Mouse (Mus musculus) stomach, embryonic 16.5 days (tissue): ENCODE results near the gene Jade1. TPM values are rescaled to one million over a fixed set of nuclear protein-coding genes. Genes with fewer than 3 reads are reported as not detected.

Experiments
- ATAC-seq: fragments of 200-750 bp; cut with Nextera tagmentation; 2 replicates; pipeline ENCODE4 v1.8.0; 2017; ENCODE audit warnings: moderate number of reproducible peaks, moderate TSS enrichment; ENCODE audit not compliant: insufficient read depth, low FRiP score
- H3K27ac ChIP-seq: fragments of 300-500 bp; sonication (generic); 2 replicates; pipeline ENCODE4 v1.5.1; 2014; ENCODE audit warnings: low read length
- H3K27me3 ChIP-seq: fragments of 300-500 bp; sonication (generic); 2 replicates; pipeline ENCODE4 v1.6.1; 2014; ENCODE audit warnings: low read length, control low read depth, mixed read lengths; ENCODE audit not compliant: control insufficient read depth, insufficient read depth
- H3K36me3 ChIP-seq: fragments of 300-500 bp; sonication (generic); 2 replicates; pipeline ENCODE4 v1.6.1; 2014; ENCODE audit warnings: low read length; ENCODE audit not compliant: control insufficient read depth, insufficient read depth
- H3K4me1 ChIP-seq: fragments of 300-500 bp; sonication (generic); 2 replicates; pipeline ENCODE4 v1.6.1; 2014; ENCODE audit warnings: low read length, control low read depth, mixed read lengths; ENCODE audit not compliant: control insufficient read depth, insufficient read depth
- H3K4me2 ChIP-seq: fragments of 300-500 bp; sonication (generic); 2 replicates; pipeline ENCODE4 v1.6.1; 2014; ENCODE audit warnings: low read depth, low read length, mixed read lengths
- H3K4me3 ChIP-seq: fragments of 300-500 bp; sonication (generic); replicated peaks from 2 replicates; pipeline ENCODE4 v1.5.1; 2014; ENCODE audit warnings: mild to moderate bottlenecking, low read length
- H3K9ac ChIP-seq: fragments of 300-500 bp; sonication (generic); 2 replicates; pipeline ENCODE4 v1.6.1; 2014; ENCODE audit warnings: low read length
- H3K9me3 ChIP-seq: fragments of 300-500 bp; sonication (generic); replicated peaks from 2 replicates; pipeline ENCODE4 v1.6.1; 2016; ENCODE audit warnings: low read length, control low read depth; ENCODE audit not compliant: control insufficient read depth
- WGBS: fragments of 180-500 bp; shearing (Covaris S2); extraction: QIAGEN DNeasy Blood & Tissue Kit; methylation state at CpG from one replicate; pipeline ENCODE4 v1.1.7; 2014; 5-methylcytosine and 5-hydroxymethylcytosine counted together
- polyA plus RNA-seq: library from polyadenylated mRNA; unstranded; fragments of >200 nt; fragmentation: Nextera tagmentation; extraction: Ambion mirVana; gene quantifications from 2 replicates; pipeline ENCODE4 v1.2.1, GENCODE M21; 2015

The Jade1 gene
- polyA plus RNA-seq, 1 experiment from 2014 or later, result 11.6 TPM

GRCm38 (mm10) chr3:41605601-41606329 is 50.2 kb downstream of the Jade1 start:
- ATAC-seq, result peak; percentile 20; the same call in 1 of the 2 replicates
- Histone ChIP-seq H3K4me1 (0 out of 2 replicates have a peak, but pooled peaks cover 6% of the 10 kb centered on the region), H3K4me2 (no peak overlapping the region), H3K36me3 (peaks cover 20% of the 10 kb centered on the region; the same call in 1 of the 2 replicates), H3K4me3 (no peak overlapping the region), H3K9ac (no peak overlapping the region), H3K27me3 (no peaks in the 10 kb centered on the region), H3K27ac (no peak overlapping the region), H3K9me3 (no peaks in the 10 kb centered on the region)
- 85% methylated on average over 13 of the region's 13 CpGs for WGBS

GRCm38 (mm10) chr3:41606330-41606664 is 50.8 kb downstream of the Jade1 start:
- ATAC-seq, result no peak
- no peaks in the 10 kb centered on the region for H3K9me3 ChIP-seq
- H3K27me3 ChIP-seq, result no peaks in the 10 kb centered on the region
- 0 out of 2 replicates have a peak, but pooled peaks cover 6% of the 10 kb centered on the region for H3K4me1 ChIP-seq
- no peak overlapping the region for H3K9ac ChIP-seq
- H3K4me3 ChIP-seq, result no peak overlapping the region
- peaks cover 23% of the 10 kb centered on the region; the same call in 1 of the 2 replicates for H3K36me3 ChIP-seq
- 83% methylated on average over 4 of the region's 4 CpGs for WGBS
- no peak overlapping the region for H3K4me2 ChIP-seq
- H3K27ac ChIP-seq, result no peak overlapping the region

GRCm38 (mm10) chr3:41607050-41607449 is 51.5 kb downstream of the Jade1 start:
- Histone ChIP-seq H3K9me3 (peaks cover 2% of the 10 kb centered on the region; the same call in 1 of the 2 replicates), H3K27me3 (no peaks in the 10 kb centered on the region), H3K4me2 (no peak overlapping the region), H3K9ac (no peak overlapping the region), H3K4me1 (0 out of 2 replicates have a peak, but pooled peaks cover 6% of the 10 kb centered on the region), H3K27ac (no peak overlapping the region), H3K4me3 (no peak overlapping the region), H3K36me3 (peaks cover 31% of the 10 kb centered on the region)
- 92% methylated on average over 9 of the region's 9 CpGs for WGBS
- ATAC-seq, result no peak

- Histone ChIP-seq H3K4me1 (0 out of 2 replicates have a peak, but pooled peaks cover 6% of the 10 kb centered on the region), H3K27me3 (no peaks in the 10 kb centered on the region), H3K4me3 (no peak overlapping the region), H3K9ac (no peak overlapping the region), H3K27ac (no peak overlapping the region), H3K4me2 (no peak overlapping the region), H3K9me3 (peaks cover 4% of the 10 kb centered on the region; the same call in 1 of the 2 replicates), H3K36me3 (peaks cover 34% of the 10 kb centered on the region)
- 82% methylated on average over 8 of the region's 8 CpGs for WGBS
- ATAC-seq, result no peak
Measured at GRCm38 (mm10) chr3:41607467-41607866, 51.9 kb downstream of the Jade1 start.

DNA sequence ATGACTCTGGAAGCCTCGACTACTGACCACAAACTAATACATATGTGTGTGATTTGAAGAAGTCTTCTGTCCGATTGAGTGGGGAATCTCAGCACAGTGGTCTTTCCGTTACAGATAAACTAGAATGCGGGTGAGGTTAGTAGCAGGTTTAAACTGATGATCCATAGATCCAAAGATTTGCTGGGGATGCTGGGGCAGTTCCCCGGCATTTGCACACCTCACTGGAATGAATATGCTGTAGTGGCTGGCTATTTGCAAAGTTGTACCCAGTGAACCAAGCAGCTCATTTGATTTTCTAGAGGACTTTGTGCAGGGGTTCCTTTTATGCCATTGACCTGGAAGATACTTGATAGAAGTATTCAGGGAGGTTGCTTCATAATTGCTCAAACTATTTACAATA is 53.5 kb downstream of the Jade1 start:
- no peak overlapping the region for H3K4me2 ChIP-seq
- peaks cover 4% of the 10 kb centered on the region; the same call in 1 of the 2 replicates for H3K9me3 ChIP-seq
- no peak overlapping the region for H3K27ac ChIP-seq
- 90% methylated on average over 5 of the region's 5 CpGs for WGBS
- no peak overlapping the region for H3K9ac ChIP-seq
- H3K36me3 ChIP-seq, result peaks cover 37% of the 10 kb centered on the region
- no peaks in the 10 kb centered on the region for H3K4me1 ChIP-seq
- H3K27me3 ChIP-seq, result no peaks in the 10 kb centered on the region
- ATAC-seq, result no peak
- no peak overlapping the region for H3K4me3 ChIP-seq

DNA sequence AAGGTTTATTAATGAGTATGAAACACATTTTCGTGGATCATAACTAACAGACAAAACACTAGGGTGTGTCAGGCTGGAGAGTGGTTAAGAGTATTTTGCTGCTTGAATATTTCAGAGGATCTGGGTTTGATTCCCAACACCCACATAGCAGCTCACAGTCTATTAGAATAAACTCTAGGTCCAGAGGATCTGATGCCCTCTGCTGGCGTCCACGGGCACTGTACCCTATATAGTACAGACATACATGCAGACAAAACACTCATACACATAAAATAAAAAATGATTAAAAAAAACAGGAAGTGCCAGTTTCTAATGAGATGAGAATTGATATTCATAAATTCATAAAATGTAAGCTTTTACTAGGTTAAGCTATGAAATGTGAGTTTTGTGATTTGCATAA is 56.7 kb downstream of the Jade1 start:
- Histone ChIP-seq H3K4me3 (no peak overlapping the region), H3K4me1 (no peaks in the 10 kb centered on the region), H3K9me3 (peaks cover 4% of the 10 kb centered on the region; the same call in 1 of the 2 replicates), H3K36me3 (peaks cover 27% of the 10 kb centered on the region), H3K27ac (no peak overlapping the region), H3K27me3 (no peaks in the 10 kb centered on the region), H3K4me2 (no peak overlapping the region), H3K9ac (no peak overlapping the region)
- WGBS, result 97% methylated on average over 3 of the region's 3 CpGs
- no peak for ATAC-seq

- Histone ChIP-seq H3K9ac (no peak overlapping the region), H3K27ac (no peak overlapping the region), H3K4me2 (no peak overlapping the region), H3K9me3 (peaks cover 4% of the 10 kb centered on the region; the same call in 1 of the 2 replicates), H3K4me3 (no peak overlapping the region), H3K4me1 (peaks cover 4% of the 10 kb centered on the region; the same call in 1 of the 2 replicates), H3K36me3 (peaks cover 27% of the 10 kb centered on the region), H3K27me3 (no peaks in the 10 kb centered on the region)
- 89% methylated on average over 9 of the region's 9 CpGs for WGBS
- no peak for ATAC-seq
Measured at GRCm38 (mm10) chr3:41613706-41614105, 58.2 kb downstream of the Jade1 start.

- H3K27ac ChIP-seq, result no peak overlapping the region
- ATAC-seq, result no peak
- peaks cover 4% of the 10 kb centered on the region; the same call in 1 of the 2 replicates for H3K9me3 ChIP-seq
- peaks cover 27% of the 10 kb centered on the region for H3K36me3 ChIP-seq
- H3K4me3 ChIP-seq, result no peak overlapping the region
- no peaks in the 10 kb centered on the region for H3K27me3 ChIP-seq
- H3K4me2 ChIP-seq, result no peak overlapping the region
- peaks cover 4% of the 10 kb centered on the region; the same call in 1 of the 2 replicates for H3K4me1 ChIP-seq
- WGBS, result 91% methylated on average over 5 of the region's 5 CpGs
- H3K9ac ChIP-seq, result no peak overlapping the region
Measured at GRCm38 (mm10) chr3:41614230-41614985, 58.9 kb downstream of the Jade1 start.

- Histone ChIP-seq H3K4me2 (no peak overlapping the region), H3K36me3 (0 out of 2 replicates have a peak, but pooled peaks cover 3% of the 10 kb centered on the region), H3K27me3 (no peaks in the 10 kb centered on the region), H3K9ac (no peak overlapping the region), H3K9me3 (no peaks in the 10 kb centered on the region), H3K27ac (no peak overlapping the region), H3K4me3 (no peak overlapping the region), H3K4me1 (peaks cover 4% of the 10 kb centered on the region; the same call in 1 of the 2 replicates)
- WGBS, result 76% methylated on average over 3 of the region's 3 CpGs
- no peak for ATAC-seq
Measured at GRCm38 (mm10) chr3:41618036-41618435, 62.5 kb downstream of the Jade1 start.
